Mouse (Mus musculus) C2C12 (cell line): ENCODE data around the gene Strip2. TPM values are rescaled to one million over a fixed set of nuclear protein-coding genes. Genes with fewer than 3 reads are reported as not detected.

Experiments
- H3K27me3 ChIP-seq: one replicate; pipeline ENCODE4 v1.6.1; 2011; ENCODE audit not compliant: control insufficient read depth, insufficient read depth, insufficient read length
- H3K36me3 ChIP-seq: one replicate; pipeline ENCODE4 v1.6.1; 2011; ENCODE audit not compliant: control insufficient read depth, insufficient read depth
- H3K4me3 ChIP-seq: one replicate; pipeline ENCODE4 v1.5.1; 2011; ENCODE audit warnings: mild to moderate bottlenecking, control low read depth; ENCODE audit not compliant: poor library complexity, insufficient read depth, severe bottlenecking
- H3K79me2 ChIP-seq: one replicate; pipeline ENCODE4 v1.6.1; 2011; ENCODE audit not compliant: control insufficient read depth, insufficient read depth
- H3K79me3 ChIP-seq: one replicate; pipeline ENCODE4 v1.6.1; 2011; ENCODE audit warnings: low read depth, control low read depth
- H3ac ChIP-seq: one replicate; pipeline ENCODE3; 2011; ENCODE audit warnings: low read depth; ENCODE audit not compliant: control insufficient read depth, insufficient read length
- CEBPB ChIP-seq: IDR thresholded peaks from one replicate; pipeline ENCODE4 v1.6.1; 2011; ENCODE audit warnings: low read depth, mild to moderate bottlenecking, control low read depth, moderate library complexity
- CTCF ChIP-seq: IDR thresholded peaks from one replicate; pipeline ENCODE4 v1.5.1; 2011; ENCODE audit not compliant: control insufficient read depth, insufficient read depth, insufficient read length
- FOSL1 ChIP-seq: IDR thresholded peaks from one replicate; pipeline ENCODE4 v1.8.0; 2011; ENCODE audit warnings: mild to moderate bottlenecking, low read length; ENCODE audit not compliant: poor library complexity, insufficient read depth, severe bottlenecking
- MAX ChIP-seq: IDR thresholded peaks from one replicate; pipeline ENCODE4 v1.6.1; 2011; ENCODE audit warnings: mild to moderate bottlenecking, control low read depth
- MYOD1 ChIP-seq: IDR thresholded peaks from one replicate; pipeline ENCODE4 v1.6.1; 2011; ENCODE audit warnings: low read depth; ENCODE audit not compliant: control insufficient read depth, insufficient read length
- MYOG ChIP-seq: IDR thresholded peaks from one replicate; pipeline ENCODE4 v1.6.1; 2011; ENCODE audit not compliant: control insufficient read depth, insufficient read length; ENCODE audit errors: extremely low read depth
- USF1 ChIP-seq: IDR thresholded peaks from one replicate; pipeline ENCODE4 v1.6.1; 2011; ENCODE audit warnings: low read depth, mild to moderate bottlenecking, control low read depth, moderate library complexity
- polyA plus RNA-seq: library from polyadenylated mRNA; unstranded; fragments of >200 nt; fragmentation: generic; extraction: Trizol; gene quantifications from one replicate; pipeline ENCODE4 v1.2.1, GENCODE M21; 2012; ENCODE audit warnings: missing spikeins

The Strip2 gene
- polyA plus RNA-seq, 1 experiment = 1.2 TPM

- no peaks in the 10 kb centered on the region for H3K27me3 ChIP-seq
- no peak overlapping the region for H3ac ChIP-seq
- no peaks in the 10 kb centered on the region for H3K79me3 ChIP-seq
- TF ChIP-seq MYOG (no peak), CEBPB (no peak), FOSL1 (no peak), USF1 (no peak), MAX (no peak), MYOD1 (no peak), CTCF (no peak)
- H3K36me3 ChIP-seq = no peaks in the 10 kb centered on the region
- H3K79me2 ChIP-seq = no peaks in the 10 kb centered on the region
- no peak overlapping the region for H3K4me3 ChIP-seq
These were observed 37.2 kb upstream of the Strip2 start for GRCm38 (mm10) chr6:29879579-29879978.

DNA sequence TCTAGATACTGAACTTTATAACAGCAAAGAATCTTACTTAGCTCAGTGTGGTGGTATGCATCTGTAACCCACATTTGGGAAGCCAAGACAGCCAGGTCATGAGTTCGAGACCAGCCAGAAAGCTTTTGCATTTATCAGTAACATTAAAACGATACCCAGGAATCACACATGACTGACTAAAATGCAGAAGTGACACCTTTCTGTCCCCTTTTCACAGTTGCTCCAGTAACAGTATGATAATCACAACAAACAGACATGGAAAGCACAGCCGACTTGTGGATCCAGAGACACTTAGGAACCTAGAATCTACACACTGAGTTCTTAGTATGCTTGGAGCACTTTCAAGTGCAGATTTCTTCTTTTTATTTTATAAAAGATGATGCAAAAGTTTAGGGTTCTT is 36.0 kb upstream of the Strip2 start:
- H3K79me2 ChIP-seq = no peaks in the 10 kb centered on the region
- H3K27me3 ChIP-seq = no peaks in the 10 kb centered on the region
- H3K79me3 ChIP-seq = no peaks in the 10 kb centered on the region
- no peaks in the 10 kb centered on the region for H3K36me3 ChIP-seq
- H3ac ChIP-seq = no peak overlapping the region
- no peak for TF ChIP-seq MYOD1
- TF ChIP-seq CTCF = no peak
- no peak for TF ChIP-seq MAX
- no peak for TF ChIP-seq FOSL1
- no peak overlapping the region for H3K4me3 ChIP-seq

DNA sequence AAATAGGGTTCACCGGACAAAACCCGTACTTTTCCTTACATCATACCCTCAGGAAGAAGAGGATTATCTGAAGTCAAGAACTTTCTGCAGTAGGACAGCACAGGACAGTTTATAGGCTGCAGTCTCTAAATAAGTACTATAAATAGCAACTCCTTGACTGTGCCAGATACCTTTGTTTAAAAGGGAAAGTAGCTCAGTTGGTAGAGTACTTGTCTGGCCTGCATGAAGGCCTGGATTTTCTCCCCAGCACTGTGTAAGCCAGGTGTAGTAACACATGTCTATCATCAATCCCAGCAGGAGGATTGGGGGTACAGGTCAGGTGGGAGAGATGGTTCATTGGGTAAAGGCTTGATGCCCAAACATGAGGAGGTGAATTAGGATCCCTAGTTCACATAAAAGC is 34.9 kb upstream of the Strip2 start:
- H3K79me3 ChIP-seq = no peaks in the 10 kb centered on the region
- no peaks in the 10 kb centered on the region for H3K27me3 ChIP-seq
- no peaks in the 10 kb centered on the region for H3K79me2 ChIP-seq
- H3K4me3 ChIP-seq = no peak overlapping the region
- H3ac ChIP-seq = no peak overlapping the region
- no peaks in the 10 kb centered on the region for H3K36me3 ChIP-seq
- TF ChIP-seq CTCF (no peak), CEBPB (no peak), MYOD1 (no peak), USF1 (no peak), FOSL1 (no peak), MYOG (no peak), MAX (no peak)

GRCm38 (mm10) chr6:29882870-29883269 is 33.9 kb upstream of the Strip2 start:
- TF ChIP-seq CEBPB = no peak
- TF ChIP-seq CTCF = no peak
- no peak for TF ChIP-seq MYOD1
- TF ChIP-seq FOSL1 = no peak
- no peak for TF ChIP-seq MAX
- no peak for TF ChIP-seq MYOG
- no peak for TF ChIP-seq USF1
- no peak overlapping the region for H3K4me3 ChIP-seq
- no peaks in the 10 kb centered on the region for H3K79me3 ChIP-seq
- no peaks in the 10 kb centered on the region for H3K79me2 ChIP-seq
- no peaks in the 10 kb centered on the region for H3K27me3 ChIP-seq
- no peaks in the 10 kb centered on the region for H3K36me3 ChIP-seq
- H3ac ChIP-seq = no peak overlapping the region

DNA sequence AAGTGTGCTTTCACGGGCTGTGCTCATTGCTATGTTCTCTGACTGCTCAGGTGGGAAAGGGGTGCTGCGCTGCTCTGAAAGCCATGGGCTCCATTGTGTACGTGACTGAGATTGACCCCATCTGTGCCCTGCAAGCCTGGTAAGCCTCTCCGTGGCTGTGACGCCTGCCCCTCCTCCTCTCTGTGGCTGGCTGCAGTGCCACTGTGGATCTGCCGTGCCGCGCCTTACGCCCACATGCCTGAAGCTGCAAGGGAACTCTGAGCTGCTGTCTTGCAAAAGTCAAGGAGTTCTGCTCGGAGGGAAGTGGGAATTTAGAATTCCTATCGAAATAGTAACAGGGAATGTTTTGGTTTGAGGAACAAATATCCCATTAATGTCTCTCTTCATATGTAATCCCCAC is 25.7 kb upstream of the Strip2 start:
- H3K79me3 ChIP-seq = no peaks in the 10 kb centered on the region
- no peaks in the 10 kb centered on the region for H3K36me3 ChIP-seq
- no peaks in the 10 kb centered on the region for H3K27me3 ChIP-seq
- H3K79me2 ChIP-seq = no peaks in the 10 kb centered on the region
- H3K4me3 ChIP-seq = no peak overlapping the region
- TF ChIP-seq MAX (no peak), CEBPB (no peak), FOSL1 (no peak)
- H3ac ChIP-seq = no peak overlapping the region

DNA sequence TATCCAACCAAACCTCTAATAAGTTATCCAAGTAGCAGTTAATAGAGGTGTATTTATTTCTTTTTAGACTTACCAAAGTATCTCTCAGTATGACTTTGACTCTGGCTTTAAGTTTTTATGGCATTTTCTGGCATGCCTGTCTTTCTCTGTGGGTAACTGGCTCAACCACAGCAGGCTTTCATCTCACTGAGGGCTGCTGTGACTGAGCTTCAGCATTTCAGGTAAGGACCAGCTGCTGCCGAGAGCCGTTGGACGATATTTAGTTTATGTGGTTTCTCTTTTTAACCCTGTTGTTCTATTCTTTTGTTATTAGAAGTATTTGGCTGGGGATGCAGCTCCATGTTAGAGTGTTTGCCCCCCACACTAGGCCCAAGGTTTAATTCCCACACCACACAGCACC is 19.8 kb upstream of the Strip2 start:
- Histone ChIP-seq H3K27me3 (no peaks in the 10 kb centered on the region), H3K79me2 (no peaks in the 10 kb centered on the region), H3K36me3 (no peaks in the 10 kb centered on the region), H3K79me3 (no peaks in the 10 kb centered on the region), H3K4me3 (no peak overlapping the region), H3ac (no peak overlapping the region)
- no peak for TF ChIP-seq MYOD1
- no peak for TF ChIP-seq CTCF
- no peak for TF ChIP-seq MAX
- no peak for TF ChIP-seq CEBPB
- no peak for TF ChIP-seq USF1
- TF ChIP-seq MYOG = no peak
- no peak for TF ChIP-seq FOSL1
